ENCODE assay signal across 8 mouse cellular contexts in genomic region chr9:62812216-62813049, GRCm38 (mm10). TPM values are rescaled to one million over a fixed set of nuclear protein-coding genes. Genes with fewer than 3 reads are reported as not detected.
DNase-seq lines count a peak whose midpoint lies in the region; ATAC-seq and TF ChIP-seq lines count a peak whose summit lies in the region.

No protein-coding gene starts in this region.

- peaks cover 9% of the 10 kb centered on the region; the same call in 1 of the 2 replicates for H3K79me2 ChIP-seq in heart, adult 2 months (replicated peaks; ENCODE audit: control insufficient read depth, insufficient read depth, low read length)

- TF ChIP-seq CTCF in heart, adult 2 months (IDR thresholded peaks at IDR 0.05), result no peak
- TF ChIP-seq CTCF in small intestine, adult 2 months (IDR thresholded peaks at IDR 0.05; ENCODE audit: extremely low read depth, insufficient read length, insufficient replicate concordance, low read depth, low read length), result no peak

- no peaks in the 10 kb centered on the region for H3K9me3 ChIP-seq in embryonic facial prominence, embryonic 13.5 days
- H3K9me3 ChIP-seq in limb, embryonic 13.5 days, result no peaks in the 10 kb centered on the region

- DNase-seq in heart, adult 2 months, result no peak
- DNase-seq in heart, postnatal 14 days, result no peak
- DNase-seq in B cell, adult 2 months, result peak; percentile 14 to 21
- no peak for DNase-seq in urinary bladder, postnatal 14 days (ENCODE audit: low spot score)
- no peak for DNase-seq in right cerebral cortex, postnatal 4 days

- H3K4me2 ChIP-seq in embryonic facial prominence, embryonic 13.5 days, result peak overlapping the region; percentile 83
- peak overlapping the region; percentile 92 for H3K4me2 ChIP-seq in limb, embryonic 13.5 days (replicated peaks)

- TF ChIP-seq POLR2A in heart, adult 2 months (IDR thresholded peaks at IDR 0.05; ENCODE audit: insufficient read depth, low read depth, low read length), result no peak
- TF ChIP-seq POLR2A in small intestine, adult 2 months (IDR thresholded peaks at IDR 0.05; ENCODE audit: low read depth, low read length), result no peak

- peaks cover 12% of the 10 kb centered on the region for H3K4me1 ChIP-seq in heart, adult 2 months (ENCODE audit: control insufficient read depth, insufficient read depth, low read length)
- H3K4me1 ChIP-seq in embryonic facial prominence, embryonic 13.5 days, result peaks cover 34% of the 10 kb centered on the region
- peaks cover 30% of the 10 kb centered on the region for H3K4me1 ChIP-seq in limb, embryonic 13.5 days
- peaks cover 6% of the 10 kb centered on the region; the same call in 1 of the 2 replicates for H3K4me1 ChIP-seq in small intestine, adult 2 months (ENCODE audit: control insufficient read depth, insufficient read depth, insufficient read length, low read length)

- H3K4me3 ChIP-seq in heart, adult 2 months, result peak overlapping the region; percentile 86
- peak overlapping the region; percentile 98 for H3K4me3 ChIP-seq in embryonic facial prominence, embryonic 13.5 days
- H3K4me3 ChIP-seq in limb, embryonic 13.5 days, result peak overlapping the region; percentile 85
- peak overlapping the region; percentile 72 for H3K4me3 ChIP-seq in small intestine, adult 2 months (ENCODE audit: low read depth, low read length)

- no peaks in the 10 kb centered on the region for H3K27me3 ChIP-seq in heart, adult 2 months (ENCODE audit: control insufficient read depth, insufficient read depth, low read length)
- H3K27me3 ChIP-seq in embryonic facial prominence, embryonic 13.5 days, result no peaks in the 10 kb centered on the region; the same call in 1 of the 2 replicates
- no peaks in the 10 kb centered on the region for H3K27me3 ChIP-seq in limb, embryonic 13.5 days
- no peaks in the 10 kb centered on the region for H3K27me3 ChIP-seq in small intestine, adult 2 months (ENCODE audit: control insufficient read depth, insufficient read depth, low read length)

- ATAC-seq in embryonic facial prominence, embryonic 13.5 days (ENCODE audit: insufficient number of reproducible peaks, insufficient read depth, low FRiP score, low TSS enrichment, low read depth), result no peak
- ATAC-seq in limb, embryonic 13.5 days (ENCODE audit: low FRiP score, low read depth), result no peak

- intact Hi-C loops in heart, adult 2 months (cut with DNase I), result no loop called here
- intact Hi-C loops in heart, postnatal 14 days (cut with DNase I), result no loop called here

- peak overlapping the region; percentile 98 for H3K27ac ChIP-seq in heart, adult 2 months
- H3K27ac ChIP-seq in embryonic facial prominence, embryonic 13.5 days, result peak overlapping the region; percentile 97
- H3K27ac ChIP-seq in limb, embryonic 13.5 days, result peak overlapping the region; percentile 96; the same call in 1 of the 2 replicates
- H3K27ac ChIP-seq in small intestine, adult 2 months (ENCODE audit: insufficient read depth, low read depth, low read length), result peak overlapping the region; percentile 64

- peak overlapping the region; percentile 98 for H3K9ac ChIP-seq in heart, adult 2 months (ENCODE audit: low read depth, low read length)
- peak overlapping the region; percentile 97 for H3K9ac ChIP-seq in embryonic facial prominence, embryonic 13.5 days
- peak overlapping the region; percentile 91 for H3K9ac ChIP-seq in limb, embryonic 13.5 days

- 19% methylated on average over 14 of the region's 14 CpGs for whole genome bisulfite sequencing in heart, adult 2 months
- WGBS in embryonic facial prominence, embryonic 13.5 days, result 15% methylated on average over 14 of the region's 14 CpGs
- 16% methylated on average over 14 of the region's 14 CpGs for WGBS in limb, embryonic 13.5 days
- 27% methylated on average over 14 of the region's 14 CpGs for WGBS in small intestine, adult 2 months

- TF ChIP-seq EP300 in heart, adult 2 months (IDR thresholded peaks at IDR 0.05; ENCODE audit: insufficient read depth, low read depth, low read length), result no peak

- H3K36me3 ChIP-seq in heart, adult 2 months (ENCODE audit: control insufficient read depth, insufficient read depth, low read length), result peaks cover 9% of the 10 kb centered on the region
- no peaks in the 10 kb centered on the region for H3K36me3 ChIP-seq in embryonic facial prominence, embryonic 13.5 days
- H3K36me3 ChIP-seq in limb, embryonic 13.5 days, result no peaks in the 10 kb centered on the region
- H3K36me3 ChIP-seq in small intestine, adult 2 months (ENCODE audit: control insufficient read depth, insufficient read depth, low read length), result no peaks in the 10 kb centered on the region

RNA-seq across cellular contexts. Expression of gene Fem1b, which starts 0.7 kb away (rescaled TPM):
- 10 to 100 TPM; 16.1 to 16.7 TPM for total RNA-seq in heart, adult 2 months (2021)
- polyA plus RNA-seq in heart, adult 2 months (2012; rRNA removed), result 4.9 and 10.2 TPM in 2 replicates
- total RNA-seq in heart, postnatal 14 days (2021), result 10 to 100 TPM; 24.8 to 25.9 TPM
- 19.8 and 20.2 TPM in 2 replicates for polyA plus RNA-seq in embryonic facial prominence, embryonic 13.5 days (2015; fragmentation: Nextera tagmentation; extraction: Ambion mirVana)
- 19.4 and 21.9 TPM in 2 replicates for polyA plus RNA-seq in limb, embryonic 13.5 days (2015; fragmentation: Nextera tagmentation; extraction: Ambion mirVana)
- 3.0 and 4.7 TPM in 2 replicates for polyA plus RNA-seq in small intestine, adult 2 months (2012; rRNA removed)

RNA-seq across cellular contexts. Expression of gene Cln6, which starts 26.2 kb away (rescaled TPM):
- total RNA-seq in heart, adult 2 months (2021), result 10 to 100 TPM; 18.3 to 26.0 TPM
- 30.4 and 36.6 TPM in 2 replicates for polyA plus RNA-seq in heart, adult 2 months (2012; rRNA removed)
- total RNA-seq in heart, postnatal 14 days (2021), result 10 to 100 TPM; 16.0 to 17.0 TPM
- 15.8 and 21.2 TPM in 2 replicates for polyA plus RNA-seq in embryonic facial prominence, embryonic 13.5 days (2015; fragmentation: Nextera tagmentation; extraction: Ambion mirVana)
- 20.3 and 21.3 TPM in 2 replicates for polyA plus RNA-seq in limb, embryonic 13.5 days (2015; fragmentation: Nextera tagmentation; extraction: Ambion mirVana)
- 25.0 and 51.2 TPM in 2 replicates for polyA plus RNA-seq in small intestine, adult 2 months (2012; rRNA removed)

RNA-seq across cellular contexts. Expression of gene Calml4, which starts 45.4 kb away (rescaled TPM):
- total RNA-seq in heart, adult 2 months (2021), result 1 to 10 TPM in 1 of 2 experiments, under 1 TPM in 1; 0.93 to 1.4 TPM
- polyA plus RNA-seq in heart, adult 2 months (2012; rRNA removed), result 0.76 and 1.6 TPM in 2 replicates
- total RNA-seq in heart, postnatal 14 days (2021), result 1 to 10 TPM; 2.4 to 2.9 TPM
- 5.9 and 9.8 TPM in 2 replicates for polyA plus RNA-seq in embryonic facial prominence, embryonic 13.5 days (2015; fragmentation: Nextera tagmentation; extraction: Ambion mirVana)
- 8.9 and 12.8 TPM in 2 replicates for polyA plus RNA-seq in limb, embryonic 13.5 days (2015; fragmentation: Nextera tagmentation; extraction: Ambion mirVana)
- polyA plus RNA-seq in small intestine, adult 2 months (2012; rRNA removed), result 73.8 and 101 TPM in 2 replicates

Comparison
In these comparisons a context has a peak if more than half of its experiments do, and no peak if none do; other contexts are left out.
1. DNase-seq: peak in B cell, adult 2 months (2 of 2); none in heart, adult 2 months (0 of 2), heart, postnatal 14 days (0 of 2), urinary bladder, postnatal 14 days (single experiment) and right cerebral cortex, postnatal 4 days (single experiment).
2. Peak in every context shown above with its lines, with median percentiles within 50 percentile points of each other: H3K27ac ChIP-seq, H3K4me3 ChIP-seq and H3K9ac ChIP-seq.